Mouse (Mus musculus) liver, embryonic 16.5 days (tissue): Measurements from ENCODE around the gene Rpl12. TPM values are rescaled to one million over a fixed set of nuclear protein-coding genes. Genes with fewer than 3 reads are reported as not detected.

Source experiments
- ATAC-seq: fragments of 200-750 bp; cut with Nextera tagmentation; 2 replicates; pipeline ENCODE4 v1.8.0; 2017; ENCODE audit warnings: low read depth, mild to moderate bottlenecking, moderate number of reproducible peaks, moderate library complexity
- H3K27ac ChIP-seq: fragments of 300-500 bp; sonication (generic); 2 replicates; pipeline ENCODE4 v1.5.1; 2014; ENCODE audit warnings: mild to moderate bottlenecking, low read length
- H3K27me3 ChIP-seq: fragments of 300-500 bp; sonication (generic); 2 replicates; pipeline ENCODE4 v1.6.1; 2014; ENCODE audit warnings: low read depth, low read length, mixed read lengths; ENCODE audit not compliant: control insufficient read depth, insufficient read depth
- H3K36me3 ChIP-seq: fragments of 300-500 bp; sonication (generic); 2 replicates; pipeline ENCODE4 v1.6.1; 2014; ENCODE audit warnings: mild to moderate bottlenecking; ENCODE audit not compliant: control insufficient read depth, insufficient read depth
- H3K4me1 ChIP-seq: fragments of 300-500 bp; sonication (generic); 2 replicates; pipeline ENCODE4 v1.6.1; 2014; ENCODE audit warnings: low read depth, low read length, mixed read lengths; ENCODE audit not compliant: control insufficient read depth
- H3K4me2 ChIP-seq: fragments of 300-500 bp; sonication (generic); 2 replicates; pipeline ENCODE4 v1.6.1; 2014; ENCODE audit warnings: low read depth, low read length, mixed read lengths
- H3K4me3 ChIP-seq: fragments of 300-500 bp; sonication (generic); 2 replicates; pipeline ENCODE4 v1.5.1; 2014; ENCODE audit warnings: low read depth, mild to moderate bottlenecking, low read length
- H3K9ac ChIP-seq: fragments of 300-500 bp; sonication (generic); 2 replicates; pipeline ENCODE4 v1.6.1; 2014; ENCODE audit warnings: low read depth, low read length
- H3K9me3 ChIP-seq: fragments of 300-500 bp; sonication (generic); replicated peaks from 2 replicates; pipeline ENCODE4 v1.6.1; 2016; ENCODE audit warnings: low read length; ENCODE audit not compliant: control insufficient read depth
- WGBS: fragments of 180-500 bp; shearing (Covaris S2); extraction: QIAGEN DNeasy Blood & Tissue Kit; methylation state at CpG from one replicate; pipeline ENCODE4 v1.1.7; 2014; ENCODE audit not compliant: insufficient replicate concordance; 5-methylcytosine and 5-hydroxymethylcytosine counted together
- polyA plus RNA-seq: library from polyadenylated mRNA; unstranded; fragments of >200 nt; fragmentation: Nextera tagmentation; extraction: Ambion mirVana; gene quantifications from 2 replicates; pipeline ENCODE4 v1.2.1, GENCODE M21; 2015

Rpl12 gene
- polyA plus RNA-seq, 1 experiment from 2014 or later: 74.4 TPM

- no peaks in the 10 kb centered on the region for H3K9me3 ChIP-seq
Measured at GRCm38 (mm10) chr2:32962062-32962874, 909 bp downstream of the Rpl12 start.

GRCm38 (mm10) chr2:32962875-32963220 is 1.5 kb downstream of the Rpl12 start:
- H3K9ac ChIP-seq: peak overlapping the region; percentile 76
- whole genome bisulfite sequencing: under 1% methylated on average over 9 of the region's 9 CpGs

More at GRCm38 (mm10) chr2:32962062-32962874, 909 bp downstream of the Rpl12 start:
- Histone ChIP-seq H3K27ac (peak overlapping the region; percentile 76), H3K9ac (peak overlapping the region; percentile 76), H3K27me3 (no peaks in the 10 kb centered on the region), H3K4me2 (peak overlapping the region; percentile 90), H3K4me3 (peak overlapping the region; percentile 73), H3K36me3 (peaks cover 11% of the 10 kb centered on the region), H3K4me1 (peaks cover 33% of the 10 kb centered on the region)
- under 1% methylated on average over 33 of the region's 33 CpGs for WGBS
- no peak for ATAC-seq

GRCm38 (mm10) chr2:32963544-32963943 is 2.2 kb downstream of the Rpl12 start:
- peaks cover 11% of the 10 kb centered on the region for H3K36me3 ChIP-seq
- H3K9me3 ChIP-seq: no peaks in the 10 kb centered on the region
- no peak for ATAC-seq
- H3K27ac ChIP-seq: 0 out of 2 replicates have a peak overlapping the region, but pooled peaks have one; percentile 76
- peak overlapping the region; percentile 76 for H3K9ac ChIP-seq
- H3K4me2 ChIP-seq: peak overlapping the region; percentile 90
- H3K4me1 ChIP-seq: peaks cover 39% of the 10 kb centered on the region
- peak overlapping the region; percentile 73 for H3K4me3 ChIP-seq
- no peaks in the 10 kb centered on the region for H3K27me3 ChIP-seq
- 37% methylated on average over 4 of the region's 4 CpGs for WGBS

More at GRCm38 (mm10) chr2:32962875-32963220, 1.5 kb downstream of the Rpl12 start:
- Histone ChIP-seq H3K4me1 (peaks cover 38% of the 10 kb centered on the region), H3K27me3 (no peaks in the 10 kb centered on the region), H3K36me3 (peaks cover 11% of the 10 kb centered on the region), H3K27ac (peak overlapping the region; percentile 76), H3K9me3 (no peaks in the 10 kb centered on the region), H3K4me2 (peak overlapping the region; percentile 90), H3K4me3 (peak overlapping the region; percentile 73)
- no peak for ATAC-seq

GRCm38 (mm10) chr2:32963981-32964380 is 2.6 kb downstream of the Rpl12 start:
- ATAC-seq: no peak
- H3K27me3 ChIP-seq: no peaks in the 10 kb centered on the region
- peak overlapping the region; percentile 90 for H3K4me2 ChIP-seq
- peak overlapping the region; percentile 73; the same call in 1 of the 2 replicates for H3K4me3 ChIP-seq
- peaks cover 39% of the 10 kb centered on the region for H3K4me1 ChIP-seq
- no peak overlapping the region for H3K27ac ChIP-seq
- H3K9ac ChIP-seq: no peak overlapping the region
- 29% methylated on average over 1 of the region's 1 CpGs for WGBS
- H3K36me3 ChIP-seq: peaks cover 11% of the 10 kb centered on the region
- H3K9me3 ChIP-seq: no peaks in the 10 kb centered on the region

GRCm38 (mm10) chr2:32964659-32965457 is 3.5 kb downstream of the Rpl12 start:
- Histone ChIP-seq H3K36me3 (peaks cover 11% of the 10 kb centered on the region), H3K4me1 (peaks cover 39% of the 10 kb centered on the region), H3K27ac (peak overlapping the region; percentile 49; the same call in 1 of the 2 replicates), H3K9ac (no peak overlapping the region), H3K4me2 (0 out of 2 replicates have a peak overlapping the region, but pooled peaks have one; percentile 90), H3K27me3 (no peaks in the 10 kb centered on the region), H3K9me3 (no peaks in the 10 kb centered on the region), H3K4me3 (no peak overlapping the region)
- 29% methylated on average over 10 of the region's 10 CpGs for WGBS
- ATAC-seq: no peak

- WGBS: 6% methylated on average over 7 of the region's 7 CpGs
- Histone ChIP-seq H3K27me3 (no peaks in the 10 kb centered on the region), H3K4me2 (peak overlapping the region; percentile 94), H3K36me3 (peaks cover 11% of the 10 kb centered on the region), H3K9me3 (no peaks in the 10 kb centered on the region), H3K27ac (peak overlapping the region; percentile 94), H3K4me3 (peak overlapping the region; percentile 87), H3K9ac (no peak overlapping the region; the same call in 1 of the 2 replicates), H3K4me1 (peaks cover 39% of the 10 kb centered on the region)
- ATAC-seq: no peak
Measured at GRCm38 (mm10) chr2:32965511-32966183, 4.3 kb downstream of the Rpl12 start.

GRCm38 (mm10) chr2:32966184-32966688 is 4.9 kb downstream of the Rpl12 start:
- Histone ChIP-seq H3K27ac (peak overlapping the region; percentile 94), H3K36me3 (peaks cover 11% of the 10 kb centered on the region), H3K4me3 (peak overlapping the region; percentile 87), H3K9ac (peak overlapping the region; percentile 83), H3K9me3 (no peaks in the 10 kb centered on the region), H3K27me3 (no peaks in the 10 kb centered on the region), H3K4me1 (peaks cover 39% of the 10 kb centered on the region), H3K4me2 (peak overlapping the region; percentile 94)
- 5% methylated on average over 13 of the region's 13 CpGs for WGBS
- no peak for ATAC-seq
